Mouse (Mus musculus): Measurements from ENCODE around the gene Rsrc1.
A peak's percentile ranks its signal among the peaks of the same experiment; 100 is the strongest.

Rsrc1 gene

GRCm38 (mm10) chr3:67280247-67280646 is 299.1 kb downstream of the Rsrc1 start:
- no peak for DNase-seq (ENCODE audit: low spot score)

GRCm38 (mm10) chr3:67284039-67284438 is 302.8 kb downstream of the Rsrc1 start:
- DNase-seq (ENCODE audit: low spot score), result no peak

GRCm38 (mm10) chr3:67284848-67285247 is 303.7 kb downstream of the Rsrc1 start:
- peak; percentile 16 for DNase-seq (ENCODE audit: low spot score)

GRCm38 (mm10) chr3:67288664-67289063 is 307.5 kb downstream of the Rsrc1 start:
- DNase-seq (ENCODE audit: low spot score), result no peak

- DNase-seq (ENCODE audit: low spot score), result no peak
These were observed 308.3 kb downstream of the Rsrc1 start for GRCm38 (mm10) chr3:67289482-67289881.

- no peak for DNase-seq (ENCODE audit: low spot score)
These were observed 327.5 kb downstream of the Rsrc1 start for GRCm38 (mm10) chr3:67308725-67309124.

GRCm38 (mm10) chr3:67309644-67310311 is 328.6 kb downstream of the Rsrc1 start:
- no peak for DNase-seq (ENCODE audit: low spot score)

- no peak for DNase-seq (ENCODE audit: low spot score)
These were observed 330.2 kb downstream of the Rsrc1 start for GRCm38 (mm10) chr3:67311436-67311835.

GRCm38 (mm10) chr3:67322422-67322821 is 341.2 kb downstream of the Rsrc1 start:
- DNase-seq (ENCODE audit: low spot score), result no peak

GRCm38 (mm10) chr3:67339558-67339957 is 358.4 kb downstream of the Rsrc1 start:
- no peak for DNase-seq (ENCODE audit: low spot score)

- DNase-seq (ENCODE audit: low spot score), result no peak
These were observed 359.7 kb downstream of the Rsrc1 start for GRCm38 (mm10) chr3:67340921-67341320.

- peak; percentile 39 for DNase-seq (ENCODE audit: low spot score)
These were observed 361.9 kb downstream of the Rsrc1 start for GRCm38 (mm10) chr3:67343004-67343662.

- DNase-seq (ENCODE audit: low spot score), result peak; percentile 79
These were observed 363.4 kb downstream of the Rsrc1 start for GRCm38 (mm10) chr3:67344599-67344998.

- DNase-seq (ENCODE audit: low spot score), result peak; percentile 11
These were observed 365.5 kb downstream of the Rsrc1 start for GRCm38 (mm10) chr3:67346674-67347073.

GRCm38 (mm10) chr3:67351406-67352127 is 370.4 kb downstream of the Rsrc1 start:
- no peak for DNase-seq (ENCODE audit: low spot score)

- peak; percentile 80 for DNase-seq (ENCODE audit: low spot score)
These were observed 371.1 kb downstream of the Rsrc1 start for GRCm38 (mm10) chr3:67352128-67352762.

GRCm38 (mm10) chr3:67352763-67353149 is 371.6 kb downstream of the Rsrc1 start:
- no peak for DNase-seq (ENCODE audit: low spot score)

- no peak for DNase-seq (ENCODE audit: low spot score)
These were observed 377.2 kb downstream of the Rsrc1 start for GRCm38 (mm10) chr3:67358376-67358775.

- DNase-seq (ENCODE audit: low spot score), result no peak
These were observed 385.1 kb downstream of the Rsrc1 start for GRCm38 (mm10) chr3:67366087-67366892.

GRCm38 (mm10) chr3:67367481-67367880 is 386.3 kb downstream of the Rsrc1 start:
- peak; percentile 29 for DNase-seq (ENCODE audit: low spot score)

- DNase-seq (ENCODE audit: low spot score), result no peak
These were observed 388.4 kb downstream of the Rsrc1 start for GRCm38 (mm10) chr3:67369407-67370079.

All from adipocyte (in vitro differentiated cells).